Mouse (Mus musculus): Measurements from ENCODE around the gene Pla2g12a. TPM values are rescaled to one million over a fixed set of nuclear protein-coding genes. Genes with fewer than 3 reads are reported as not detected.

Pla2g12a gene
- 10.7 and 43.3 TPM in 2 replicates for polyA plus RNA-seq (2021; fragmentation: Nextera tagmentation)
- long read RNA-seq, experiment 1, transcript Pla2g12a-201 (4 exons, 1,561 nt), result major isoform, 25 of 27 reads
- long read RNA-seq, experiment 1, partial matches to known transcripts, result 1 of 27 reads
- long read RNA-seq, experiment 1, other reads (novel, unspliced or antisense), result 1 of 27 reads
- long read RNA-seq, experiment 2, transcript Pla2g12a-201 (4 exons, 1,561 nt), result major isoform, 15 of 17 reads
- long read RNA-seq, experiment 2, partial matches to known transcripts, result 0 of 17 reads
- long read RNA-seq, experiment 2, other reads (novel, unspliced or antisense), result 0 of 17 reads

DNA sequence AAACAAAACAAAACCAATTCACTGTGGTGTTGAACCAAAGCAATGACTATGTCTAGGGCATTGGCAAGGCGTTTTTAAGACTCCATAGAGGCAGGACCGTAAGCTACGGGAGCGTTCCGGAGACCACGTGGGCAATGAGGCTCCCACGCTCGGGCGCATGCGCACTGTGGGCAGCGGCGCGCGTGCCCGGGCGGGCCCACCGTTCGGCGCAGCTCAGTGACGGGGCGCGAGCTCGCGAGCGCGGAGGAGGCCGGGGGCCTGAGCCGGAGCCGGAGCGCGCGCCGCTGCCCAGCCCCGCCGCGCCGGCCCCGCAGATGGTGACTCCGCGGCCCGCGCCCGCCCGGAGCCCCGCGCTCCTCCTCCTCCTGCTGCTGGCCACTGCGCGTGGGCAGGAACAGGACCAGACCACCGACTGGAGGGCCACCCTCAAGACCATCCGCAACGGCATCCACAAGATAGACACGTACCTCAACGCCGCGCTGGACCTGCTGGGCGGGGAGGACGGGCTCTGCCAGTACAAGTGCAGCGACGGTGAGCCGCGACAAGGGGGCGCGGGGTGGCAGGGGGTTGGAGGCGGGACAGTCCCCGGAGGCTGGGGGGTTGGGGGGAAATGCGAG lies at the start of gene Pla2g12a:
Gene Pla2g12a, plus strand, starts transcription at position 202 of the 617 bp plus-strand sequence.

DNA sequence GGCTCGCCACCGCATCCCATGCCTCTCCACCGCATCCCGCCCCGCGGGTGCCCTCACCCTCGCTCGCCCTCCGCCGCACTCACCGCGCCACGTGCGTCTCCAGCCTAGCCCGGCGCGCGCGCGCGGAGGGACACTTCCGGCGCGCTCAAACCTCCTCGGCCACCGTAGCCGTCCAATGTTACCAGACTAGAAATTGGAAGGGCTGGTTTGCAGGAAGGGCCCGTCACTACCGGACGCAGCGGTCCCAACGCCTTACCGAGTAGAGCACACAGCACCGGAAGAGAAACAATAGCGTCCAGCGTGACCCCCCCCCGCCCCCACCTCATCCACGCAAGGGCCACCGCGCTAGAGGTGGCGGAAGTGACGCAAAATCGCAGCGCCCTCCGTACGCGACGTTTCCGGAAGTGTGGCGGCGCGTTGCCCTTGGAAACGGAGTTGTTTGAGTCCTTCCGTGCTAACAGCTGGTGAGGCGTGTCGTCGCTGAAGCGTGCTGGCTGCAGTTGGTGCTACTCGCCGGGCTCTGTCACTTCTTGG lies 47.3 kb upstream of the Pla2g12a start, which contains the start of gene Gar1:
Gene Gar1, minus strand, starts transcription at position 362 of the 534 bp plus-strand sequence.

GRCm38 (mm10) chr3:129835388-129835934 lies 42.9 kb upstream of the Pla2g12a start, which contains the start of gene Cfi:
Gene Cfi (plus strand): TSS chr3:129835884.

GRCm38 (mm10) chr3:129901271-129901809 lies 22.9 kb downstream of the Pla2g12a start, which contains the start of gene Casp6:
Gene Casp6 (plus strand): TSS chr3:129901425.

Other genes starting within 250 kb of the Pla2g12a start
- gene Egf, start 123.3 kb upstream of the Pla2g12a start, polyA plus RNA-seq (2021; fragmentation: Nextera tagmentation), result 0.32 and 0.43 TPM in 2 replicates
- not detected in 2 replicates for gene Lrit3, start 74.6 kb upstream of the Pla2g12a start, polyA plus RNA-seq (2021; fragmentation: Nextera tagmentation)
- not detected in 2 replicates for gene Rrh, start 56.0 kb upstream of the Pla2g12a start, polyA plus RNA-seq (2021; fragmentation: Nextera tagmentation)
- gene Gar1, start 47.2 kb upstream of the Pla2g12a start, polyA plus RNA-seq (2021; fragmentation: Nextera tagmentation), result 6.9 and 15.4 TPM in 2 replicates
- not detected in 2 replicates for gene Cfi, start 42.7 kb upstream of the Pla2g12a start, polyA plus RNA-seq (2021; fragmentation: Nextera tagmentation)
- gene Casp6, start 22.8 kb downstream of the Pla2g12a start, polyA plus RNA-seq (2021; fragmentation: Nextera tagmentation), result 6.3 and 7.0 TPM in 2 replicates
- gene Mcub, start 91.6 kb downstream of the Pla2g12a start, polyA plus RNA-seq (2021; fragmentation: Nextera tagmentation), result 3.7 and 4.3 TPM in 2 replicates
- 18.0 and 32.0 TPM in 2 replicates for gene Sec24b, start 182.9 kb downstream of the Pla2g12a start, polyA plus RNA-seq (2021; fragmentation: Nextera tagmentation)